Mouse (Mus musculus) left cerebral cortex, adult 11 months (tissue): ENCODE data around the gene Frs3.

Source experiments
- DNase-seq: peaks from one replicate; pipeline ENCODE4 v3.0.0; 2022; ENCODE audit warnings: low spot score

Frs3 gene

GRCm38 (mm10) chr17:47735553-47736100 lies 46.8 kb downstream of the Frs3 start:
- DNase-seq, result no peak

DNA sequence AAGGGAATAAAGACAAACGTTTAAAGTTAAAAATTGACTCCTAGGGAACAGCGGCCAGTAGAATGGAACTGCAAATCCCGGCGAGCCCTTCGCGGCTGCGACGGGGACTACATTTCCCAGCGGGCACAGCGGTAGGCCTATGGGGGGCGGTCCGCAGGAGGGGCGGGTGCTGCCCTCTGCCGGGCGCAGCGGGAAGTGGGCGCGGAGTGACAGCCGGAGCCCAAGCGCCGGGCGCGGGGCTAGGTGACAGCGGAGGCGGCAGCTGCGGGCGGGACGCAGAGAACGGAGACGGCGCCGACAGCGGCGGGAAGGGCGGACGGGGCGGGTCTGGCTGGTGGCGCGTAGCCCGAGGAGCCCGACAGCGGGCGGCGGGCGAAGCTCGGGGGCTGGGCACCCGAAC lies 48.0 kb downstream of the Frs3 start, which contains the start of gene Tfeb:
Gene Tfeb (plus strand): TSS at position 175 of the 400 bp plus-strand sequence.
- peak; percentile 93 for DNase-seq

GRCm38 (mm10) chr17:47737271-47738065 lies 48.6 kb downstream of the Frs3 start:
- DNase-seq, result peak; percentile 81

DNA sequence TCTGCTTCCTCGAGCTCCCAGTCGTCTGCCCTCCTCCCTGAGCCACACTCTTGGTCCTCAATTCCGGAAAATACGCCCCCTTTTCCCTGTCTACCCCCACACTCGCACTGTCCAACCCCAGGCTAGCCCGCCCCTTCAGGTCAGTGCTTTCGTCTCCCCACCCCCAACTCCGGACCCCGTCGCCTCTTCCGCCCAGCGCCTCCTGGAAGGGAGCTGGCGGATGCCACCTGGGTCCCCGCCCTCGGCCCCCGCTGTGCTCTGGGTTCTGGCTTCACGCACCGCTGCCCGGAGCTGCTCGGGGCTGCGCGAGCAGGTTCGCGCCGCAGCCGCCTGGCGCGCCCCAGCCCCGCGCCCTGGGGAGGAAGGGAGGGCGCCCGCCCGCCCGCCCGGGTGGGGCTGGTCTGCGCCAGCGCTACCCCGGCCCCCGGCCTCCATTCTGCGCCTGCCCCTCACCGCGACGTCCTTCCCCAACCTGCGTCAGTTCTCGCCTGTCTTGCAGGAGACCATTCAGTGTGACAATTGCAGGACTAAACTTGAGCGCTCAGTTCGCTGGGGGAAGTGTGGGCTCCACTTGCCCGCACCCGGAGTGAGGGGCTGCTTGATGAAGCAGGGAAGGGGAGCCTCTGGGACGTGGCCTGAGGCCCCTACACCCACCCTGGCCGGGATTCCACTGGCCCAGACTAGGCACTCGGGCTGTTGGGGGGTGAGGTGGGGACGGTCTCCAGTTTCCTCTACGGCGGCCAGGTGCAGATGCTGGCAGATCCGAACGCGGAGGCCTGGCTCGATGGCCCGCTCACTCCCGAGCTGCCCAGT lies 49.4 kb downstream of the Frs3 start:
- no peak for DNase-seq

DNA sequence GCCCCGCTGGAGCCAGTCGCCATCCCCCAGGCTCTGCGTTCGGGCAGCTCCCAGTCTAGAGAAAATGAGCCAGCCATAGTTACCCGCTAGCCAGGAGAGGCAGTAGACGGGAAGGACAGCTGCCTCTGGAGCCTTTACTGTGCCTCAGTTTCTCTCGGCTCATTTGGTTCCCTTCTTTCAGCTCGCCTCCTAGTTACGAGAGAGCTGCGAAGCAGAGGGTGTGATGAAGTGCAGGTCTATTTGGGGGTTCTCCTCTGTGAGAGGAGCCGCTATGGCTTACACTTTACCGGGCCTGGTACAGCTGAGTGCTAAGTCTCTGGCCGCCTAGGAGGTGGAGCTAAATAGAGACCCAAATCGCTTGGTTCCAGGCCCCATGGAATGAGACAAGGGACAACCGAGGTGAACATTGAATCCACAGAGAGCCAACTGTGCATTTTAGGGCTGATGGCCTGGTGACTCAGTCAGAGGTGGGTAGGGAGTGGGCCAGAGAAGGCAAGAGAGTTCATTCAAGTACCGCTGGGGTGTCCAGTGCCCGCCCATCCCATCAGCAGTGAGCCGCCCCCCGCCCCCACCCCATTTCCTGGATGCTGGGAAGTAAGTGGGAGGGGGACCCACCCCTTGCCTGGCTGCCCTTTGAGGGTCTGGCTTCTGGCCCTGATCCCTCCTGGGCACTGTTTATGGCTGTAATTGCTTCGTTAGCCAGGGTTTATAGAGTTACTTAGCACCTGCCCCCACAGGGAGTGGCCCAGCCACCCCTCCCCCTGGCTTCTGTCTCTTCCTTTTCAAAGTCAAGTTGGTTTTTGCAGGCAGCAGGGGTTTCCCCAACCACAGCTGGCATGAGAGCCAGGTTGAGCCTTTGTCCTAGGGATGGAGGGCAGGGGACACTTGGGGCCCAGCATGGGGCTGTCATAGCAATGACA lies 50.3 kb downstream of the Frs3 start:
- DNase-seq, result no peak

DNA sequence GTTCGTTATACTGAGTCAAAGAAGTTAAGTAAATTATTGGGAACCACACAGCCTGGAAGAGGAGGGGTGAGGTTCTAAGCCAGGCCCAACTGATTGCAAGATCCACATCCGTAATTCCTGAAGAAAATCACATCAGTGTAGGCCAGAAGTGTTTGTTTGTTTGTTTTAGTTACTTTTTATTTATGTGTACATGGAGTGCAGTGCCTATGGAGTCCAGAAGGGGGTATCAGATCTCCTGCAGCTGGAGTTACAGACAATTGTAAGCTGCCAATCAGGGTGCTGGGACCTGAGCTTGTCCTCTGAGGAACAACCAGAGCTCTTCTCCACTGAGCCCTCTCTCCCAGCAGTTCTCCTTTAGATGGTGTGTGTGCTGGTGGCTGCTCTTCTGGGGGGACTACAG lies 51.4 kb downstream of the Frs3 start:
- no peak for DNase-seq

- no peak for DNase-seq
These were observed 54.3 kb downstream of the Frs3 start for GRCm38 (mm10) chr17:47742991-47743734.

DNA sequence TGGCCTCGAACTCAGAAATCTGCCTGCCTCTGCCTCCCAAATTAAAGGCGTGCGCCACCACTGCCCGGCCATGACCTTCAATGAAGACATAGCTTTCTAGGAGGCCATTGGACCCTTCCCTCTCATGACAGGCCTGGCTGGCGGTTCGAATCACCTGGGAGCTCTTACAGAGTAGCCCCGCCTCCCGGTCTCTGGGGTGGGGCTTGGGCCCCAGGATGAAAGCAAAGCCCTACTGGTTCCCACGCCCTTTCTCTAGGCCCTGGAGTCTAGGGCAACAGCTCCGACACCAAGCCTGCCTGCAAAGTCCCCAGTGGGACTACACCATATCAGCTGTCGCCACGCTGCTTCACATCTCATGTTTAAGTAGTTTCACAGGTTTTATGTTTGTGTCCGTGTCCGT lies 55.3 kb downstream of the Frs3 start:
- no peak for DNase-seq

GRCm38 (mm10) chr17:47744746-47745368 lies 56.0 kb downstream of the Frs3 start:
- DNase-seq, result no peak

- DNase-seq, result no peak
These were observed 60.1 kb downstream of the Frs3 start for GRCm38 (mm10) chr17:47748791-47749553.

DNA sequence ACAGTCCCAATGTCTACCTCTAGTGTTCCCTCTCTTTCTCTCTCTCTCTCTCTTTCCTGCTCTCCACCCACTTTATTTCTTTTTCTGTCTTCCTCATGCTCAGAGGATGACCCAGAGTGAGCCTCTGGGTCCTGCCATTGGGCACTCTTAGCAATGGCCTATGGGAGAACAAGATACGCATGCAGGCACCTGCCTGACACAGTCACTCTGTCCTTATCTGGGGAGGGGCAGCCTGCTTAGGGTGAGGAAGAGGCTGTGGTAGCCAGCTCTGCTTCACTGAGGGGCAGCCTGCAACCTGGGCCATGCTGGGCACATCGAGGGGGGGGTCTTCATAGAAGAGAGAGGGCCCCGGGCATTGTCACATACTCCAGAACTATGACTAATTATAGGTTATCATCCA lies 60.8 kb downstream of the Frs3 start:
- DNase-seq, result no peak

- DNase-seq, result no peak
These were observed 61.3 kb downstream of the Frs3 start for GRCm38 (mm10) chr17:47750101-47750500.

DNA sequence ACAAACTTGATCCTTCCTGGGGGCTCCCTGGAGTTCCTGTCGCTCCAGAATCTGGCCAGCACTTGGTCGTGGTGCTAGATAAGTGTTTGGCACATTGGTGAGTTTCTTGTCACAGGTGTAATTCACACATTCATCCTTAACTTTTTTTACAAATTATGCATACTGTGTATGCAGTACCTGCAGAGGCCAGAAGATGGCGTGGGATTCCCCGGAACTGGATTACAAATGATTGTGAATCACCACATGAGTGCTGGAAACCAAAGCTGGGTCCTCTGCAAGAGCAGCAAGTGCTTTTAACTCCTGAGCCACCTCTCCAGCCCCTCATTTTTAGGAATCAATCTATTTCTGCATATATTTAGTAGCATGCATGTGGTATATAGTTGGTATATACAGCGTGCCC lies 63.0 kb downstream of the Frs3 start:
- no peak for DNase-seq

DNA sequence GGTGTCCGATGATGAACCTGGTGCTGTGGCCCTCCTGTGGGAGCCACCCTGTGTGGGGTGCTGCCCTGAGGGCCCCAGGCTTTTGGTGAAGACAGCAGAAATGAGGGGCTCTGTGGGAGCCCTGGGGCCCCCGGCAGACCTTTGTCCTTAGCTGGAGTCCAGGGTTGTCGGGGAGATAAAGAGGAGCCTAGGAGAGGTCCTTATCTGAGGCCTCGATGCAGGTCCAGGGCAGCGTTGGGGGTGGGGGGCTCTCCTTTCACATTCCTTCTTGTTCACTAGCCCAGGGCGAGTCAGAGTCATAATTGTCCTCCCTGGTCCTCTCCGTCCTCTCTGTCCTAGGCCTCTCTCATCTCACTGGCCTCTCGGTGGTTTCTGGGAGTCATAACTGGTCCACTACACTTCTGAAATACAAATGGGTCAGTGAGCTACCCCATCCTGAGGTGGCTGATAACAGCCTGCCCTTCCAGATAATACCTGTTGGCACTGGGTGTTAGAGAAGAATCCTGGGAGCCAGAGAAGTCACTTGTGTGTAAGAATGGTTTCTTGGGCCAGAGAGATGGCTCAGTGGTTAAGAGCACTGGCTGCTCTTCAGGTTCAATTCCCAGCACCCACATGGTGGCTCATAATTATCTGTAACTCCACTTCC lies 64.4 kb downstream of the Frs3 start:
- no peak for DNase-seq
